Mouse (Mus musculus): ENCODE measurements at regions not wholly inside any gene's neighbourhood (a gene's known extent, or its start where the extent isn't known, plus 50 kb on each side); places are given as distances from the start of the nearest gene placed in this dataset.

DNA sequence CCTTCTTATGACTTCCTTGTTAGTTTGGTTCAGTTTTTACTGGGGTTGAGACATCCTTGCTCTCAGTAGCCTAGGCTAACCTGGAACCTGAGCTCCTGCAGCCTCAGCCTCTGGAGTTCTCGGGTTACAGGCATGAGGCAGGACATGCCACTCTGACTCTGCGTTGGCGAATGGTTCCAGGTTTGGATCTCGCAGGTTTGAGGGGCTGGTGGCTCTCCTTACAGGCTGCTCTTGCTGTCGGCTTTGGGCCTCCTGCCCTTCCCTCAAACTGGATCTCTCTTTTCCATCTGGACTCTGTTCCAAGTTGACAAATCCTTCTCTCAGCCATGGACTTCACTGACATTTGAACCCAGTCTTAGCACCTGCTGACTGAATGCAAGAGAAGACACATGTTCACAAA, 325.4 kb downstream of the Zfp706 start:
- Histone ChIP-seq H3K4me3 (ENCODE audit: low read length) (no peak overlapping the region), H3K9ac (ENCODE audit: low read depth, low read length) (no peak overlapping the region), H3K9me3 (ENCODE audit: control insufficient read depth, low read length) (no peaks in the 10 kb centered on the region), H3K4me1 (ENCODE audit: control insufficient read depth, insufficient read depth, low read depth, low read length) (no peaks in the 10 kb centered on the region), H3K4me2 (ENCODE audit: low read length) (no peak overlapping the region), H3K27ac (ENCODE audit: low read depth, low read length) (no peak overlapping the region), H3K36me3 (ENCODE audit: control insufficient read depth, insufficient read depth, low read length) (no peaks in the 10 kb centered on the region), H3K27me3 (replicated peaks; ENCODE audit: control insufficient read depth, insufficient read depth, low read length) (no peaks in the 10 kb centered on the region)
- ATAC-seq: no peak
- WGBS: 78% methylated on average over 5 of the region's 5 CpGs

DNA sequence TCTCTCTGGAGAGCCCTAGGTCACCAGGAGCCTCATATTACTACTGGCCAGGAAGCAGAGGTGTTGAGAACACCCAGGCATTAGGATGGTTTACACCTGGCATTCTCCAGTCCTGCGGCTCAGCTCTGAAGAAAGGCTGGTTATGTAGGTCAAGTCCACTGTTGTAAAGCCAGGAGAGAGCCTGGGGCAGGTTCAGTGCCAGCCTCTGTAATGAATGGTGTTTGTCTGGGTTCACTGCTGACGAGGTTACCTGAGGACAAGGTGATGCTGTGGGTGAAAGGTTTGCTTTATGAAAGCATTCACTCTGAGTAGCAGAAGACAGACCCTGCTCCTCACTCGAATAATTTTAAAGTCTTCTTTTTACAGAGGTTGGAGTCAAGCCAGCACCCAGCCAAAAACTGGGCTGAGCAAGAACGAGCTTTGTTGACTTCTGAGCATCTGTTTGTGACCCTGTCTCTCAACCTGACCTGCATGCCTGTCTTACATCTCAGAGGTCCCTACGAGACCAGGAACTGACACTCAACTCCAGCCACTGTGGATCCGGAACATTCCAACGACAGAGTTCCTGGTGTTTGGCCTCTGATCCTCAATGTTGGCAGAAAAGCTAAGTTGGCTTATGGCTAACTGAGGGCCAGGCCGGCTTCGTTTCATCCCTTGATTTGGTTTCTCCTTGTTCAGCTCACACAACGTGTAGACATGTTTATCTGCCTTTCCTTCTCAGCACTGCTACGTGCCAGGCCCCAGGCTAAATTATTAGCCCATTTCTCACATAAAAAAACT, 327.0 kb downstream of the Zfp706 start:
- no peaks in the 10 kb centered on the region for H3K4me1 ChIP-seq (ENCODE audit: control insufficient read depth, insufficient read depth, low read depth, low read length)
- H3K27me3 ChIP-seq (replicated peaks; ENCODE audit: control insufficient read depth, insufficient read depth, low read length): no peaks in the 10 kb centered on the region
- H3K36me3 ChIP-seq (ENCODE audit: control insufficient read depth, insufficient read depth, low read length): no peaks in the 10 kb centered on the region
- H3K27ac ChIP-seq (ENCODE audit: low read depth, low read length): no peak overlapping the region
- no peak overlapping the region for H3K4me3 ChIP-seq (ENCODE audit: low read length)
- 86% methylated on average over 11 of the region's 11 CpGs for WGBS
- H3K9ac ChIP-seq (ENCODE audit: low read depth, low read length): no peak overlapping the region
- no peaks in the 10 kb centered on the region for H3K9me3 ChIP-seq (ENCODE audit: control insufficient read depth, low read length)
- no peak overlapping the region for H3K4me2 ChIP-seq (ENCODE audit: low read length)
- no peak for ATAC-seq

DNA sequence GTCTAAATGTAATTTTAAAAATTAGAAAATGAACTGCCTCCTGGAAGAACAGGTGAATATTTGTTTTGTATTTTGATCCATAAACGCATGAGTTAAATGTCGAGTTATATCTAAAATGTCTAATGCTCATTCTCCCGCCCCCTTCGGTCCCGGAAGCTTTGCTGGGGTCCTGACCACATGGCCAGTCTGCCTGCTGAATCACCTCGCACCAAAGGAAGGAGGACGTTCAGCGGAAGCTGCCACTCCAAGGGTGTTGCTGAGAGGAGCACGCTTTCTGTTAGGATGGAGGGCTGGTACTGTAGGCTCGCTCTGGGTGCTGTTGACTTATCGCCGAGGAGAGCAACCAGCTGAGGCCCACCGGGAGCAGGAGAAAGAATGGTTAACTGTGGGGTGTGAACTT, 328.0 kb downstream of the Zfp706 start:
- H3K27me3 ChIP-seq (replicated peaks; ENCODE audit: control insufficient read depth, insufficient read depth, low read length): no peaks in the 10 kb centered on the region
- no peak overlapping the region for H3K27ac ChIP-seq (ENCODE audit: low read depth, low read length)
- no peaks in the 10 kb centered on the region for H3K9me3 ChIP-seq (ENCODE audit: control insufficient read depth, low read length)
- H3K4me3 ChIP-seq (ENCODE audit: low read length): no peak overlapping the region
- H3K4me2 ChIP-seq (ENCODE audit: low read length): no peak overlapping the region
- no peak for ATAC-seq
- H3K4me1 ChIP-seq (ENCODE audit: control insufficient read depth, insufficient read depth, low read depth, low read length): no peaks in the 10 kb centered on the region
- 91% methylated on average over 13 of the region's 13 CpGs for WGBS
- no peaks in the 10 kb centered on the region for H3K36me3 ChIP-seq (ENCODE audit: control insufficient read depth, insufficient read depth, low read length)
- H3K9ac ChIP-seq (ENCODE audit: low read depth, low read length): no peak overlapping the region

DNA sequence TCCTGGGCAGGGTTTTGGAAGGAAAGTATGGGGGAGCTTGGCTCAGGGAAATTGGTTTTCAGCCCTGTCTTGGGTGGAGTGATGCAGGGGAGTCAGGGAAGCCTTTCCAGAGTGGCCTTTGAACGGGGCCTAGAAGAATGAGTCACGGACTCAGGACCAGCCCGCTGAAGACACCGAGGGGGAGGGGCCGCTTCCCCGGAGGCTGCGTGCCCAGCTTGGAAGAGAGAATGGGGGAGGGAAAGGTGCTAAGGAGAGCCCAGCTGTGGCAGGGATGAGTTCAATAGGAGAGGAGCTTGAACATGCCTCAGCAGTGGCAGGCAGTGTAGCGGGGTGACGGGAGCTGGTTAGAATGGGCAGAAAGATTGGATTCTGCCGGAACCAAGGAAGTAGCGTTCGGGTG, 337.8 kb downstream of the Zfp706 start:
- H3K9ac ChIP-seq (ENCODE audit: low read depth, low read length): no peak overlapping the region
- no peak overlapping the region for H3K4me3 ChIP-seq (ENCODE audit: low read length)
- WGBS: 26% methylated on average over 12 of the region's 12 CpGs
- no peak overlapping the region for H3K27ac ChIP-seq (ENCODE audit: low read depth, low read length)
- no peaks in the 10 kb centered on the region; the same call in 1 of the 2 replicates for H3K4me1 ChIP-seq (ENCODE audit: control insufficient read depth, insufficient read depth, low read depth, low read length)
- H3K9me3 ChIP-seq (ENCODE audit: control insufficient read depth, low read length): no peaks in the 10 kb centered on the region
- no peaks in the 10 kb centered on the region for H3K27me3 ChIP-seq (replicated peaks; ENCODE audit: control insufficient read depth, insufficient read depth, low read length)
- ATAC-seq: no peak
- no peak overlapping the region for H3K4me2 ChIP-seq (ENCODE audit: low read length)
- no peaks in the 10 kb centered on the region for H3K36me3 ChIP-seq (ENCODE audit: control insufficient read depth, insufficient read depth, low read length)

DNA sequence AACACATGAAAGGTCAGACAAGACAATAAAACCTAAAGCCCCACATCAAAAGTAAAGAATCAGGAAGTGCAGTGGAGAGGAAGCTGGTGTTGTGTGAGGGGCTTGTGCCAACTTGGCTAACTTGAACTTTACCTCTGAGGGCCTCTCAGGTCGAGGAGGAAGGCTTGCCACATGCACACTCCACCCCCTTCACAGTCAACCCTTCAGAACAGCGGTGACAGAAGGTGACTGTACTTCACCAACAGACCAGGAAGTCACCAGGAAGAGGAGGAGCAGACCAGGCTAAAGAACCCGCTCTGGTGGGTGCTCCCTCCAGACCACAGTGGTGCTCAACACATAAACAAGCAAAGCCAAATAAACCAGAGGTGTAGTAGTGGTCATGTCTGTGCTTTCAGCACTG, 341.0 kb downstream of the Zfp706 start:
- H3K9ac ChIP-seq (ENCODE audit: low read depth, low read length): no peak overlapping the region
- no peaks in the 10 kb centered on the region for H3K36me3 ChIP-seq (ENCODE audit: control insufficient read depth, insufficient read depth, low read length)
- no peaks in the 10 kb centered on the region; the same call in 1 of the 2 replicates for H3K4me1 ChIP-seq (ENCODE audit: control insufficient read depth, insufficient read depth, low read depth, low read length)
- WGBS: 73% methylated on average over 3 of the region's 3 CpGs
- no peaks in the 10 kb centered on the region for H3K27me3 ChIP-seq (replicated peaks; ENCODE audit: control insufficient read depth, insufficient read depth, low read length)
- no peak overlapping the region for H3K4me3 ChIP-seq (ENCODE audit: low read length)
- no peak overlapping the region for H3K27ac ChIP-seq (ENCODE audit: low read depth, low read length)
- no peak overlapping the region for H3K4me2 ChIP-seq (ENCODE audit: low read length)
- no peaks in the 10 kb centered on the region for H3K9me3 ChIP-seq (ENCODE audit: control insufficient read depth, low read length)
- no peak for ATAC-seq

DNA sequence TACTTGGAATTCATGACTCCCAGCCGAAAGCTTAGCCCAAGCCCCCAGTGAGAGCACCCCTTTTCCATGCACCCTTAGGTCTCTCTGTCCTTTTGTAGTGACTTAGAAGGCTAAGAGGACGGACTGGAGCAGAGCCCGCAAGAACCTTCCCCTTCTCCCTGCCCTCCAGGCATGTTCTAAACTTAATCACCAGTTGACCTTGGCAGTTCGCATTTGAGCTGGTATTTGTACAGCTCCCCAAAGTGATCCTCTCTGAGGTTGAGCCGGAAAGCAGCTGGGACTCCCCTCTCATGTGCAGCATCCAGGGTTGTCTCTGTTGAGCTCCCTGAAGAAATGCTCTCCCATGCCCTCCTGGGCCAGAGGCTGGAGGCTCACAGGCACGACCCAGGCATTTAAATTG, 343.2 kb downstream of the Zfp706 start:
- Histone ChIP-seq H3K4me2 (ENCODE audit: low read length) (no peak overlapping the region), H3K9me3 (ENCODE audit: control insufficient read depth, low read length) (no peaks in the 10 kb centered on the region), H3K9ac (ENCODE audit: low read depth, low read length) (no peak overlapping the region), H3K4me3 (ENCODE audit: low read length) (no peak overlapping the region), H3K27ac (ENCODE audit: low read depth, low read length) (no peak overlapping the region), H3K36me3 (ENCODE audit: control insufficient read depth, insufficient read depth, low read length) (no peaks in the 10 kb centered on the region), H3K27me3 (replicated peaks; ENCODE audit: control insufficient read depth, insufficient read depth, low read length) (no peaks in the 10 kb centered on the region), H3K4me1 (ENCODE audit: control insufficient read depth, insufficient read depth, low read depth, low read length) (no peaks in the 10 kb centered on the region)
- no peak for ATAC-seq
- WGBS: 82% methylated on average over 6 of the region's 6 CpGs

DNA sequence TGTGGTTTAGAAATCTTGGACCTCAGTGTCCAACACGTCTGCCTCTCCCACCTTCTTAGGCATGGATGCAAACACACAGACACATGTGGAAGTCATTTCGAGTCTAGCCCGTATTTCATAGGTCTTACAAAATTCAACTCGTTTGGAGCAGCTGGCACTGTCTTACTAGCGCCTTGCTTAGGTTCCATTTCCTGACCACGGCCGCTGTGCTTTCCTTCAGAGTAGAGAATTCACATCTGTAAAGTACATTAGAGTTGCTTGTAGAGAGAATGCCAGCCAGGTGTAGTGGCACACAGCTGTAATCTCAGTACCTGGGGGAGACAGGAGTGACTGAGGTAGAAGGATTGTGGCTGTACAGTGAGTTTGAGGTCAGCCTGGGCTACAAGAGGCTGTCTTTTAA, 346.6 kb downstream of the Zfp706 start:
- H3K4me1 ChIP-seq (ENCODE audit: control insufficient read depth, insufficient read depth, low read depth, low read length): no peaks in the 10 kb centered on the region
- H3K4me3 ChIP-seq (ENCODE audit: low read length): no peak overlapping the region
- WGBS: 80% methylated on average over 7 of the region's 7 CpGs
- no peak overlapping the region for H3K27ac ChIP-seq (ENCODE audit: low read depth, low read length)
- no peaks in the 10 kb centered on the region for H3K27me3 ChIP-seq (replicated peaks; ENCODE audit: control insufficient read depth, insufficient read depth, low read length)
- ATAC-seq: no peak
- H3K9me3 ChIP-seq (ENCODE audit: control insufficient read depth, low read length): no peaks in the 10 kb centered on the region
- H3K36me3 ChIP-seq (ENCODE audit: control insufficient read depth, insufficient read depth, low read length): no peaks in the 10 kb centered on the region
- H3K4me2 ChIP-seq (ENCODE audit: low read length): no peak overlapping the region
- H3K9ac ChIP-seq (ENCODE audit: low read depth, low read length): no peak overlapping the region

Data from hindbrain, embryonic 16.5 days (tissue).